Mouse (Mus musculus) G1E (cell line): ENCODE data around the gene Padi3.

ENCODE experiments used
- CTCF ChIP-seq: IDR thresholded peaks from 2 replicates; pipeline ENCODE4 v1.5.1; 2012; ENCODE audit warnings: low read depth, low read length, inconsistent platforms, mixed read lengths
- GATA1 ChIP-seq: IDR thresholded peaks from 2 replicates; pipeline ENCODE4 v1.6.1; 2012; ENCODE audit warnings: borderline replicate concordance, low read length, inconsistent platforms, mixed read lengths
- TAL1 ChIP-seq: conservative IDR thresholded peaks from 2 replicates; pipeline ENCODE4 v1.6.1; 2012; ENCODE audit warnings: low read depth, low read length, inconsistent platforms, mixed read lengths

GRCm38 (mm10) chr4:140755811-140756210 is 54.6 kb downstream of the Padi3 start:
- TF ChIP-seq GATA1 (no peak), CTCF (no peak), TAL1 (no peak)
